Mouse (Mus musculus) E14TG2a.4 (cell line): ENCODE measurements at regions not wholly inside any gene's neighbourhood (a gene's known extent, or its start where the extent isn't known, plus 50 kb on each side); places are given as distances from the start of the nearest gene placed in this dataset.

ENCODE experiments used
- CTCF ChIP-seq: conservative IDR thresholded peaks from 2 replicates; pipeline ENCODE4 v1.5.1; 2014; ENCODE audit warnings: low read length
- NANOG ChIP-seq: IDR thresholded peaks from 2 replicates; pipeline ENCODE4 v1.6.1; 2014; ENCODE audit warnings: borderline replicate concordance, low read length, mixed read lengths
- POU5F1 ChIP-seq: IDR thresholded peaks from 2 replicates; pipeline ENCODE4 v1.6.1; 2014; ENCODE audit warnings: low read length, borderline replicate concordance

- TF ChIP-seq CTCF (no peak), POU5F1 (no peak), NANOG (no peak)
Observed at GRCm38 (mm10) chr13:3743692-3744457, 60.2 kb downstream of the Calml3 start.
